ENCODE assay signal across 8 mouse cellular contexts in genomic region chr11:115267061-115267883, GRCm38 (mm10). TPM values are rescaled to one million over a fixed set of nuclear protein-coding genes. Genes with fewer than 3 reads are reported as not detected.
DNase-seq lines count a peak whose midpoint lies in the region; ATAC-seq and TF ChIP-seq lines count a peak whose summit lies in the region.

TSS of gene Grin2c (minus strand) at chr11:115267243.

- intact Hi-C loops in left cerebral cortex, postnatal 10 days (cut with DNase I) = no loop called here

- peaks cover 42% of the 10 kb centered on the region for H3K36me3 ChIP-seq in megakaryocyte, embryonic 14.5 days (replicated peaks; ENCODE audit: low read length)

- peak; percentile 10; the same call in 1 of the 2 replicates for ATAC-seq in cerebellum, adult (ENCODE audit: insufficient number of reproducible peaks, low FRiP score, low TSS enrichment)
- ATAC-seq in megakaryocyte, adult 5-6 weeks (ENCODE audit: poor library complexity, severe bottlenecking) = no peak

- TF ChIP-seq CTCF in olfactory bulb, adult 2 months (IDR thresholded peaks at IDR 0.05; ENCODE audit: insufficient read depth, low read depth, low read length) = no peak

- peaks cover 67% of the 10 kb centered on the region for H3K27me3 ChIP-seq in megakaryocyte, embryonic 14.5 days (replicated peaks)

- H3K27ac ChIP-seq in olfactory bulb, adult 2 months (ENCODE audit: insufficient read depth, low read depth, low read length) = peak within 1 kb of the TSS; percentile 48

- peak within 1 kb of the TSS; percentile 59 for H3K4me3 ChIP-seq in megakaryocyte, embryonic 14.5 days (replicated peaks)
- peak within 1 kb of the TSS; percentile 44 for H3K4me3 ChIP-seq in olfactory bulb, adult 2 months (ENCODE audit: insufficient read depth, low read depth, low read length)

- DNase-seq in cerebellum, postnatal 4 days (ENCODE audit: low spot score in 2 of 2) = no peak
- DNase-seq in left cerebral cortex, postnatal 10 days (ENCODE audit: extremely low spot score in 1 of 2, low spot score in 2 of 2) = no peak
- no peak for DNase-seq in right cerebral cortex, adult 2 months (ENCODE audit: low spot score in 2 of 2)
- DNase-seq in thymus, postnatal 4 days = no peak

- WGBS in olfactory bulb, adult 2 months = 9% methylated on average over 44 of the region's 50 CpGs

- no peak for TF ChIP-seq POLR2A in olfactory bulb, adult 2 months (IDR thresholded peaks at IDR 0.05; ENCODE audit: insufficient read depth, low read depth, low read length)

- H3K4me1 ChIP-seq in megakaryocyte, embryonic 14.5 days = peaks cover 37% of the 10 kb centered on the region
- peaks cover 20% of the 10 kb centered on the region for H3K4me1 ChIP-seq in olfactory bulb, adult 2 months (ENCODE audit: control insufficient read depth, insufficient read depth, low read length)

- H3K9me3 ChIP-seq in megakaryocyte, embryonic 14.5 days = no peaks in the 10 kb centered on the region

RNA-seq across cellular contexts. Expression of gene Grin2c, which starts in this region (rescaled TPM):
- not detected in 2 replicates for polyA plus RNA-seq in megakaryocyte, embryonic 14.5 days (2012; ENCODE audit: insufficient read depth, low replicate concordance)
- 0.05 TPM in 1 of 2 replicates, not detected in the other for total RNA-seq in megakaryocyte, adult 5-6 weeks (2015)
- total RNA-seq in megakaryocyte, adult 5-6 weeks (2017) = not detected in 2 replicates
- 10 to 100 TPM; 14.7 to 21.6 TPM for total RNA-seq in left cerebral cortex, postnatal 10 days (2021)
- not detected in 2 replicates for polyA plus RNA-seq in olfactory bulb, adult 2 months (2012; ENCODE audit: insufficient read depth, insufficient read length, low replicate concordance, missing spikeins)

Comparison
In these comparisons a context has a peak if more than half of its experiments do, and no peak if none do; other contexts are left out.
1. RNA of gene Grin2c (total RNA-seq): 14.7 to 21.6 TPM in left cerebral cortex, postnatal 10 days; 0.05 TPM in megakaryocyte, adult 5-6 weeks; every median in the first group is over 10 times any median in the second.